Mouse (Mus musculus): ENCODE data around the gene Efs. TPM values are rescaled to one million over a fixed set of nuclear protein-coding genes. Genes with fewer than 3 reads are reported as not detected.

Gene Efs
- polyA plus RNA-seq, 1 experiment from 2014 or later, result 27.6 TPM

- peak overlapping the region; percentile 94 for H3K27ac ChIP-seq (ENCODE audit: low read depth, low read length)
- peaks cover 20% of the 10 kb centered on the region for H3K36me3 ChIP-seq (ENCODE audit: control insufficient read depth, insufficient read depth, low read length)
- peak overlapping the region; percentile 99 for H3K4me3 ChIP-seq (ENCODE audit: low read depth, low read length)
- H3K4me2 ChIP-seq, result peak overlapping the region; percentile 78
- no peaks in the 10 kb centered on the region for H3K27me3 ChIP-seq (ENCODE audit: control insufficient read depth, insufficient read depth, low read length)
- H3K4me1 ChIP-seq (ENCODE audit: control insufficient read depth, insufficient read depth, low read length), result peaks cover 12% of the 10 kb centered on the region; the same call in 1 of the 2 replicates
- under 1% methylated on average over 38 of the region's 38 CpGs for WGBS
- H3K9me3 ChIP-seq (ENCODE audit: control insufficient read depth, low read length), result no peaks in the 10 kb centered on the region
- DNase-seq (ENCODE audit: low spot score, missing footprints) (peak; percentile 99), ATAC-seq (ENCODE audit: low FRiP score) (peak; percentile 99)
- H3K9ac ChIP-seq (ENCODE audit: low read length), result peak overlapping the region; percentile 100
Measured at GRCm38 (mm10) chr14:54893651-54894181, 32.2 kb downstream of the Efs start.

DNA sequence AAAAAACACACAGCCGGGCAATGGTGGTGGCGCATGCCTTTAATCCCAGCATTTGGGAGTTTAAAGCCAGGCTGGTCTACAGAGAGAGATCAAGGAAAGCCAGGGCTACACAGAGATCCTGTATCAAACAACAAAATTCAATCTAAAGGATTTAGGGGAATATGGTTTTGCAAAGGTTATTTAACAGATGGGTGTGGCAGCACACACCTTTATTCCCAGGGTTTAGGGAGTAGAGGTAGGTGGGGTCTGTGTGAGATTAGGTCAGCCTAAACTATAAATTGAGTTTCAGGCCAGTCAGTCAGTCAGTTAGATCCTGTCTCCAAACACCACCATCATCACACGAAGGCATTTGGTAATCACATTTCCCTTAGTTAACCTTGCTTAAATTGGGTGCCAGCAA lies 33.7 kb downstream of the Efs start, which contains the start of gene Pabpn1:
Pabpn1 (plus strand) TSS at position 301 of the 400 bp plus-strand sequence.
- Histone ChIP-seq H3K9me3 (ENCODE audit: control insufficient read depth, low read length) (no peaks in the 10 kb centered on the region), H3K4me2 (peak within 1 kb of the TSS; percentile 50), H3K4me1 (ENCODE audit: control insufficient read depth, insufficient read depth, low read length) (peaks cover 12% of the 10 kb centered on the region; the same call in 1 of the 2 replicates), H3K9ac (ENCODE audit: low read length) (peak within 1 kb of the TSS; percentile 61), H3K36me3 (ENCODE audit: control insufficient read depth, insufficient read depth, low read length) (peaks cover 8% of the 10 kb centered on the region), H3K27ac (ENCODE audit: low read depth, low read length) (peak within 1 kb of the TSS; percentile 72), H3K27me3 (ENCODE audit: control insufficient read depth, insufficient read depth, low read length) (no peaks in the 10 kb centered on the region), H3K4me3 (ENCODE audit: low read depth, low read length) (peak within 1 kb of the TSS; percentile 99)
- DNase-seq (ENCODE audit: low spot score, missing footprints) (no peak), ATAC-seq (ENCODE audit: low FRiP score) (no peak)
- 96% methylated on average over 3 of the region's 3 CpGs for WGBS

DNA sequence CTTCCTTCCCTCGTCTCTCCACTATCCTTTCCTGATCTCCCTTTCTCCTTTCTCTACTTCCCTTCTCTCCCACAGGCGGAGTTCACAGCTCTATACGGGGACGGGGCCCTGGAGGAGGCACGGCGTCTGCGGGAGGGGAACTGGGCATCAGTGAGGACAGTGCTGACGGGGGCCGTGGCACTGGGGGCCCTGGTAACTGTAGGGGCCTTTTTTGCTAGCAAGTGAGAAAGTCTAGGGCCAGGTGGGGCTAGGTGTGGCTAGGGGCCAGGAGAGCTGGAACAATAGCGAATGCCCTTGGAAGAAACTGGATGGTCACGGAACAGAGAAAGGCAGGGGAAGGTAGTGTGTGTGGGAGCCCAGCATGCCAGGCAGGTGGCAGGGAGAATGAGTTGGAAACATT lies 40.6 kb downstream of the Efs start:
- no peaks in the 10 kb centered on the region for H3K27me3 ChIP-seq (ENCODE audit: control insufficient read depth, insufficient read depth, low read length)
- DNase-seq (ENCODE audit: low spot score, missing footprints), result no peak
- no peak for ATAC-seq (ENCODE audit: low FRiP score)
- H3K4me3 ChIP-seq (ENCODE audit: low read depth, low read length), result no peak overlapping the region
- H3K9me3 ChIP-seq (ENCODE audit: control insufficient read depth, low read length), result no peaks in the 10 kb centered on the region
- no peaks in the 10 kb centered on the region for H3K36me3 ChIP-seq (ENCODE audit: control insufficient read depth, insufficient read depth, low read length)
- no peak overlapping the region for H3K4me2 ChIP-seq
- 94% methylated on average over 11 of the region's 11 CpGs for WGBS
- H3K9ac ChIP-seq (ENCODE audit: low read length), result no peak overlapping the region
- H3K4me1 ChIP-seq (ENCODE audit: control insufficient read depth, insufficient read depth, low read length), result peaks cover 14% of the 10 kb centered on the region
- no peak overlapping the region for H3K27ac ChIP-seq (ENCODE audit: low read depth, low read length)

DNA sequence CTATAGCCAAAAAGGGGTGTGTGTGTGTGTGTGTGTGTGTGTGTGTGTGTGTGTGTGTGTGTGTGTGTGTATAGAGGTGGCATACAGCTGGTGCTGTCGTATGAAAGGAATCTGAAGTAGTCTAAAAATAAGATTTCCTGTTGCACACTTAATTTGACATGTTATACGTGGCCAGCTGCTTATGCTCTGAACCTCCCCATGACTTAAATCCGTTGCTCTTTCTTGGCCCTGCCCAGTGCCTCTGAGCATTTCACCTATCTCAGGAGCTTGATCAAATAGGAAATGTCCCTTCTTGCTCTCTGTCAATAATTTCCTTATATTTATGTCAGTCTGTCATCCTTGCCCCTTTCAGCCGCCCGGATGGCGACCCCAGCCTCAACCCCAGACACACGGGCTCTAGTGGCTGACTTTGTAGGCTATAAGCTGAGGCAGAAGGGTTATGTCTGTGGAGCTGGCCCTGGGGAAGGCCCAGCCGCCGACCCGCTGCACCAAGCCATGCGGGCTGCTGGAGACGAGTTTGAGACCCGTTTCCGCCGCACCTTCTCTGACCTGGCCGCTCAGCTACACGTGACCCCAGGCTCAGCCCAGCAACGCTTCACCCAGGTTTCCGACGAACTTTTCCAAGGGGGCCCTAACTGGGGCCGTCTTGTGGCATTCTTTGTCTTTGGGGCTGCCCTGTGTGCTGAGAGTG lies 41.8 kb downstream of the Efs start:
- H3K9me3 ChIP-seq (ENCODE audit: control insufficient read depth, low read length), result no peaks in the 10 kb centered on the region
- 40% methylated on average over 21 of the region's 21 CpGs for WGBS
- no peak for ATAC-seq (ENCODE audit: low FRiP score)

GRCm38 (mm10) chr14:54883154-54884021 lies 42.5 kb downstream of the Efs start, which contains the start of the genes Bcl2l2 and Gm20521:
Gene Bcl2l2, plus strand, starts transcription at chr14:54883377.
Gene Gm20521, plus strand, starts transcription at chr14:54883441.
- no peaks in the 10 kb centered on the region for H3K9me3 ChIP-seq (ENCODE audit: control insufficient read depth, low read length)
- under 1% methylated on average over 27 of the region's 27 CpGs for WGBS
- DNase-seq (ENCODE audit: low spot score, missing footprints) (peak; percentile 98), ATAC-seq (ENCODE audit: low FRiP score) (peak; percentile 93)
- peak within 1 kb of the TSS; percentile 75 for H3K9ac ChIP-seq (ENCODE audit: low read length)
- H3K4me2 ChIP-seq, result peak within 1 kb of the TSS; percentile 69
- peak within 1 kb of the TSS; percentile 55 for H3K27ac ChIP-seq (ENCODE audit: low read depth, low read length)
- no peaks in the 10 kb centered on the region for H3K27me3 ChIP-seq (ENCODE audit: control insufficient read depth, insufficient read depth, low read length)
- peak within 1 kb of the TSS; percentile 47 for H3K4me3 ChIP-seq (ENCODE audit: low read depth, low read length)
- no peaks in the 10 kb centered on the region for H3K36me3 ChIP-seq (ENCODE audit: control insufficient read depth, insufficient read depth, low read length)
- H3K4me1 ChIP-seq (ENCODE audit: control insufficient read depth, insufficient read depth, low read length), result peaks cover 14% of the 10 kb centered on the region

More for the DNA sequence above, 41.8 kb downstream of the Efs start:
- DNase-seq (ENCODE audit: low spot score, missing footprints), result peak; percentile 73
- H3K4me1 ChIP-seq (ENCODE audit: control insufficient read depth, insufficient read depth, low read length), result peaks cover 14% of the 10 kb centered on the region
- no peaks in the 10 kb centered on the region for H3K36me3 ChIP-seq (ENCODE audit: control insufficient read depth, insufficient read depth, low read length)
- H3K9ac ChIP-seq (ENCODE audit: low read length), result peak overlapping the region; percentile 75
- peak overlapping the region; percentile 47 for H3K4me3 ChIP-seq (ENCODE audit: low read depth, low read length)
- H3K27ac ChIP-seq (ENCODE audit: low read depth, low read length), result no peak overlapping the region
- peak overlapping the region; percentile 69 for H3K4me2 ChIP-seq
- no peaks in the 10 kb centered on the region for H3K27me3 ChIP-seq (ENCODE audit: control insufficient read depth, insufficient read depth, low read length)

DNA sequence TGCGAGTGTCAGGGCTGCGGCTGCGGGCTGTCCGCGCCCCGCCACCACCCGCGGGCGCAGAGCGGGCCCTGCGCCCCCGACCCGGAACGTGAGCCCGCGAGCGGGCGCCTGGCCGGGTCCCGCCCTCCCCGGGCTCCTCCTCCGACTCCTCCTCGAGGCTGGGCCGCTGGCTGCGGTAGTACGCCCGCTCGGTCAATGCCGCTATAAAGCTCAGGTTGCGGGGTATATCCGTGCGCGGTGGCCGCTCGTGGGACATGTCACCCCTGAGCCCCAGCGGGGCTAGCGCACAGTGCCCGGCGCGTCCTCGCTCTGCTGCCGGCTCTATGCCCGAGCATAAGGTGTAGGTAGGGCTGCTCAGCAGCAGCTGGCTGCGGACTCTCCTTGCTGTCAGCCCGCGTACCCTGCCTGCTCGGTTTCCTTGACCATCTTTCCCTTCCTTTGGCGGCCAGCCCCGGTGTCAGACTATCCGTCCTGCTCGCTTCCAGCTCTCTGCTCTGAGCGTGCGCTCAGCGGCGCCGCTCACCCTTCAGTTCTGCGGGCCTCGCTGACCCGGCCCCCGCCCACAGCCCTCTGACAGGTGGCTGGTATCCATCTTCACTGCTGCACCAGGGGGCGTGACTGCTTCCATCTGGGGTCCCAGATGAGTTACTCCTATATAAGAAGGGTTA lies 48.7 kb downstream of the Efs start, which contains the start of gene Ppp1r3e:
Ppp1r3e (minus strand) TSS at position 503 of the 668 bp plus-strand sequence.
- DNase-seq (ENCODE audit: low spot score, missing footprints), result peak; percentile 96
- Histone ChIP-seq H3K36me3 (ENCODE audit: control insufficient read depth, insufficient read depth, low read length) (no peaks in the 10 kb centered on the region), H3K27me3 (ENCODE audit: control insufficient read depth, insufficient read depth, low read length) (peaks cover 7% of the 10 kb centered on the region), H3K27ac (ENCODE audit: low read depth, low read length) (peak within 1 kb of the TSS; percentile 71), H3K9me3 (ENCODE audit: control insufficient read depth, low read length) (no peaks in the 10 kb centered on the region), H3K4me3 (ENCODE audit: low read depth, low read length) (peak within 1 kb of the TSS; percentile 65), H3K4me2 (peak within 1 kb of the TSS; percentile 99), H3K9ac (ENCODE audit: low read length) (peak within 1 kb of the TSS; percentile 88), H3K4me1 (ENCODE audit: control insufficient read depth, insufficient read depth, low read length) (peaks cover 7% of the 10 kb centered on the region)
- under 1% methylated on average over 51 of the region's 61 CpGs for WGBS
- peak; percentile 80 for ATAC-seq (ENCODE audit: low FRiP score)

DNA sequence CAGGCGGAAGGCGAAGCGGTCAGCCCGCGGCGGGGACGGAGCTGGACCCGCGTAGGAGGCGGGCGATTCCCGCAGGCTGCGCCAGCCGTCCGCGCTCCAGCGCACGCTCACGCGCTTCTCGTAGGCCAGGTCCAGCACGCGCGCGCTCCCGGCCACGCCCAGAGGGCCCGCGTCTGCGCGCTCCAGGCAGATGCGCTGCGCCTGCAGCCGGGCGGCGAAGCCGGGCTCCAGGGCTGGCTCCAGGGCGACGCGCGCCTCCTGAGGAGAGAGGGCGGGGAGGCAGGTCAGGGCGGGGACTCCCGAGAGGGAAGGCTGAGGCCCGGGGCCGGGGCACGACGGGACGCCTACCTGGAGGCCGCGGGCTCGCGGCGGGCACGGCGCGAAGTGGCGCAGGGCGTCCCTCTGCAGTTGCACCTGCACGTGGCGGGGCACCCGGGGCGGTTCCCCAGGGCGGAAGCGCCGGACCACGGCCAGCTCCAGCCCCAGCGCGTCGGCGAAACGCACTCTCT lies 49.3 kb downstream of the Efs start:
- Histone ChIP-seq H3K27me3 (ENCODE audit: control insufficient read depth, insufficient read depth, low read length) (peaks cover 7% of the 10 kb centered on the region), H3K4me3 (ENCODE audit: low read depth, low read length) (peak overlapping the region; percentile 65), H3K9ac (ENCODE audit: low read length) (peak overlapping the region; percentile 88), H3K36me3 (ENCODE audit: control insufficient read depth, insufficient read depth, low read length) (no peaks in the 10 kb centered on the region), H3K27ac (ENCODE audit: low read depth, low read length) (peak overlapping the region; percentile 71), H3K4me2 (peak overlapping the region; percentile 99), H3K9me3 (ENCODE audit: control insufficient read depth, low read length) (no peaks in the 10 kb centered on the region), H3K4me1 (ENCODE audit: control insufficient read depth, insufficient read depth, low read length) (peaks cover 7% of the 10 kb centered on the region)
- DNase-seq (ENCODE audit: low spot score, missing footprints) (peak; percentile 99), ATAC-seq (ENCODE audit: low FRiP score) (peak; percentile 91)
- WGBS, result under 1% methylated on average over 61 of the region's 72 CpGs

GRCm38 (mm10) chr14:54875844-54876538 lies 49.9 kb downstream of the Efs start:
- Histone ChIP-seq H3K9ac (ENCODE audit: low read length) (peak overlapping the region; percentile 88), H3K4me2 (peak overlapping the region; percentile 99), H3K4me1 (ENCODE audit: control insufficient read depth, insufficient read depth, low read length) (peaks cover 7% of the 10 kb centered on the region), H3K27ac (ENCODE audit: low read depth, low read length) (peak overlapping the region; percentile 71), H3K4me3 (ENCODE audit: low read depth, low read length) (peak overlapping the region; percentile 65), H3K27me3 (ENCODE audit: control insufficient read depth, insufficient read depth, low read length) (peaks cover 7% of the 10 kb centered on the region), H3K36me3 (ENCODE audit: control insufficient read depth, insufficient read depth, low read length) (no peaks in the 10 kb centered on the region), H3K9me3 (ENCODE audit: control insufficient read depth, low read length) (no peaks in the 10 kb centered on the region)
- WGBS, result 3% methylated on average over 34 of the region's 36 CpGs
- peak; percentile 91 for DNase-seq (ENCODE audit: low spot score, missing footprints)
- ATAC-seq (ENCODE audit: low FRiP score), result peak; percentile 60
